Mouse (Mus musculus) telencephalon, adult 2 months (tissue): ENCODE measurements at regions not wholly inside any gene's neighbourhood (a gene's known extent, or its start where the extent isn't known, plus 50 kb on each side); places are given as distances from the start of the nearest gene placed in this dataset.
A peak's percentile ranks its signal among the peaks of the same experiment; 100 is the strongest.

Source experiments
- DNase-seq: peaks from one replicate; pipeline ENCODE4 v3.0.0-alpha.2; 2011; ENCODE audit warnings: low read depth, low spot score

- DNase-seq = no peak
These were observed 282.5 kb upstream of the Zfp64 start for GRCm38 (mm10) chr2:169237856-169238255.

GRCm38 (mm10) chr2:169237321-169237720, 281.9 kb upstream of the Zfp64 start:
- no peak for DNase-seq

- DNase-seq = no peak
These were observed 279.1 kb upstream of the Zfp64 start for GRCm38 (mm10) chr2:169234368-169235070.

- no peak for DNase-seq
These were observed 278.1 kb upstream of the Zfp64 start for GRCm38 (mm10) chr2:169233151-169234123.

- DNase-seq = peak; percentile 43
These were observed 266.9 kb upstream of the Zfp64 start for GRCm38 (mm10) chr2:169222264-169222663.

- DNase-seq = no peak
These were observed 265.8 kb upstream of the Zfp64 start for GRCm38 (mm10) chr2:169221141-169221540.

GRCm38 (mm10) chr2:169215546-169216043, 260.2 kb upstream of the Zfp64 start:
- no peak for DNase-seq

- DNase-seq = no peak
These were observed 259.0 kb upstream of the Zfp64 start for GRCm38 (mm10) chr2:169214396-169214795.

- DNase-seq = no peak
These were observed 257.9 kb upstream of the Zfp64 start for GRCm38 (mm10) chr2:169213314-169213713.

GRCm38 (mm10) chr2:169212676-169213257, 257.4 kb upstream of the Zfp64 start:
- no peak for DNase-seq

GRCm38 (mm10) chr2:169204254-169204752, 248.9 kb upstream of the Zfp64 start:
- DNase-seq = no peak

- no peak for DNase-seq
These were observed 236.6 kb upstream of the Zfp64 start for GRCm38 (mm10) chr2:169191974-169192373.

GRCm38 (mm10) chr2:169191465-169191864, 236.1 kb upstream of the Zfp64 start:
- no peak for DNase-seq

- DNase-seq = no peak
These were observed 222.2 kb upstream of the Zfp64 start for GRCm38 (mm10) chr2:169177565-169177964.

GRCm38 (mm10) chr2:169168795-169169194, 213.4 kb upstream of the Zfp64 start:
- DNase-seq = no peak

- DNase-seq = no peak
These were observed 213.0 kb upstream of the Zfp64 start for GRCm38 (mm10) chr2:169168376-169168775.

GRCm38 (mm10) chr2:169161651-169162050, 206.3 kb upstream of the Zfp64 start:
- DNase-seq = no peak

GRCm38 (mm10) chr2:169158760-169159159, 203.4 kb upstream of the Zfp64 start:
- no peak for DNase-seq

- DNase-seq = no peak
These were observed 202.8 kb upstream of the Zfp64 start for GRCm38 (mm10) chr2:169158005-169158673.

GRCm38 (mm10) chr2:169156908-169157307, 201.5 kb upstream of the Zfp64 start:
- DNase-seq = no peak

- no peak for DNase-seq
These were observed 199.5 kb upstream of the Zfp64 start for GRCm38 (mm10) chr2:169154881-169155280.
